Mouse (Mus musculus): Measurements from ENCODE around the gene Gm49711. TPM values are rescaled to one million over a fixed set of nuclear protein-coding genes. Genes with fewer than 3 reads are reported as not detected.

Gm49711 gene
- polyA plus RNA-seq, 1 experiment from 2014 or later, result 0.13 TPM

DNA sequence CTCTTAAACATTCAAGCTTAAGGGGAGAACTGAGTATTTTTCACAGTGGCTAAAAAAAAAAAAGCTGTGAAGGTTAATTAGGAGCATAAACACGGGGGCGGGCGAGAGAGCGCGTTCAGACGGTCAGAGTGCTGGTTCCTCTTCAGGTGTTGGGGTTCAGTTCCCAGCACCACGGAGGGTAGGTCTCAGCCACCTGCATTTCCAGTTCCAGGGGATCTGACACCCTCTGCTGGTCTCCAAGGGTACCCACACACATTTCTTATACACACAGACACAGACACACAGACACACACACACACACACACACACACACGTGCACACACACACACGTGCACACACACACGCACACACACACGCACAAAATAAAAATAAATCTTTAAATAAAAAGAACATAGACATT is 18.1 kb upstream of the Gm49711 start:
- H3K4me3 ChIP-seq (replicated peaks; ENCODE audit: low read depth, low read length), result no peak overlapping the region
- H3K9ac ChIP-seq (ENCODE audit: low read depth, low read length), result no peak overlapping the region
- no peaks in the 10 kb centered on the region for H3K27me3 ChIP-seq (ENCODE audit: insufficient read depth, low read length)
- DNase-seq (ENCODE audit: low spot score) (no peak), ATAC-seq (replicated peaks; ENCODE audit: low FRiP score, low read depth) (no peak)
- no peaks in the 10 kb centered on the region for H3K9me3 ChIP-seq (replicated peaks; ENCODE audit: low read length)
- H3K27ac ChIP-seq, result no peak overlapping the region
- WGBS, result 91% methylated on average over 11 of the region's 11 CpGs
- no peaks in the 10 kb centered on the region for H3K4me1 ChIP-seq (replicated peaks; ENCODE audit: insufficient read depth, low read length)
- H3K36me3 ChIP-seq (ENCODE audit: insufficient read depth, low read length), result no peaks in the 10 kb centered on the region
- no peak overlapping the region for H3K4me2 ChIP-seq (ENCODE audit: low read length)
- peak; percentile 11; the same call in 1 of the 2 replicates for TF ChIP-seq CTCF (IDR thresholded peaks at IDR 0.05; ENCODE audit: low read depth)

DNA sequence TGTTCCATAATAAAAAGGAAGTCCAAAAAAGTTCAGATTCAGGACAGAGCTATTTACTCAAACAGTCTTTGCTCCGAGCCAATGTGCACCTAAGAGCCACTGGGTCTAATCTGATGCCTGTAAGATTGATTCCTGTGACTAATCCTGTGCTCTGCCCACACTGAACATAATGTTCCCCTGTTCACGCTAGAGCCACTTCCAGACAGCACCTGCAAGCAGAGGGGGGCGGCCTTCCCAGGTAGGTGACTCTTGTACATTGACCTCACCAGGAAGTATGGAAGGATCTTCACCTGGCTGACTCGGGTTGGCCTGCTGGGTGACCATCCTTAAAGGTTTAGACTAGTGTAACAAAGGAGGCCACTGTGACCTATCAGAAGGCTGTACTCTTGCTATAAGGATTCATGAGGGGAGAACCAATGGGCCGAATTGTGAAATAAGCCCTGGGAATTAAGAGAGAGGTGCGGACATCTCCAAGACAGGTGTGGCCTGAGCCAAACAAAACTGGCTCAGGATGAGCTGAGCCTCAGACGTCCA is 6.3 kb upstream of the Gm49711 start:
- Histone ChIP-seq H3K36me3 (ENCODE audit: insufficient read depth, low read length) (no peaks in the 10 kb centered on the region), H3K9me3 (replicated peaks; ENCODE audit: low read length) (no peaks in the 10 kb centered on the region; the same call in 1 of the 2 replicates), H3K4me3 (replicated peaks; ENCODE audit: low read depth, low read length) (no peak overlapping the region), H3K27ac (no peak overlapping the region), H3K9ac (ENCODE audit: low read depth, low read length) (no peak overlapping the region), H3K27me3 (ENCODE audit: insufficient read depth, low read length) (no peaks in the 10 kb centered on the region), H3K4me2 (ENCODE audit: low read length) (no peak overlapping the region), H3K4me1 (replicated peaks; ENCODE audit: insufficient read depth, low read length) (no peaks in the 10 kb centered on the region)
- ATAC-seq (replicated peaks; ENCODE audit: low FRiP score, low read depth) (peak; percentile 46; the same call in 1 of the 2 replicates), DNase-seq (ENCODE audit: low spot score) (no peak)
- no peak for TF ChIP-seq CTCF (IDR thresholded peaks at IDR 0.05; ENCODE audit: low read depth)
- 78% methylated on average over 7 of the region's 7 CpGs for WGBS

DNA sequence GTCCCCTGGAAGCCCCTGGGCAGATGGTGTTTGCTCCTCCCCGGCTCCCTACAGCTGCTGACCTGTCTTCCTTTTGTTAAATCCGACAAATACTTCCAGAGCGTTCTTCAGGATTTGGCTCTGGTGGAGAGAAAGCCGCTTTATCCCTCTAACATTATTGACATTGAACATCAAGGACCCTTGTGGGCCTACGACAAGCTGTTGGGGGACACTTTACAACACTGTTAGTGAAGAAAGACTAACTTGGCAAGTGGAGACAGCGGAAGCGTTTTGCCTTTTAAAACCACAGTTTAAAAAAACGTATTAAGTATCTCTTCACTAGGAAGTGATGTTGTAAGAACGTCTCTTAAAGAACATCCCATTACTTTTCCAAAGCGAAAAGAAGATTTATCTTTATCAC is 5.5 kb upstream of the Gm49711 start:
- ATAC-seq (replicated peaks; ENCODE audit: low FRiP score, low read depth), result no peak

DNA sequence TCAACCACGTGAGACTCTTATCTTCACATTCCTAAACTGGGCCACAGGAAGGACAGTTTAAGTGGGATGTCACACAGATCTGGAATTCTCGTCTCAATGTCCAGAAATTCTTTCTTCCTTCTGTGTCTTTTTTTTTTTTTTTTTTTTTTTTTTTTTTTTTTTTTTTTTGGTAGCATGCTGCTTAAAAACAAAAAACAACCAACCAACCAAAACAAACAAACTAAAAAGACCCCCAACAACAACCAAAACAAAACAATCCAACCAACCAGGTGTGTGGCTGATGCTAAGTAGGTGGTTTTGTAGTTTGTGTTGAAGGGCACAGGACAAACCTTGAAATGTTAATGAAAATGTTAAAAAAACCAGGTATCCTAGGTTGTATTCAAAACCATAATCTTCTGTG is 1.4 kb upstream of the Gm49711 start:
- WGBS, result 42% methylated on average over 2 of the region's 2 CpGs
- Histone ChIP-seq H3K4me1 (replicated peaks; ENCODE audit: insufficient read depth, low read length) (peaks cover 12% of the 10 kb centered on the region; the same call in 1 of the 2 replicates), H3K4me3 (replicated peaks; ENCODE audit: low read depth, low read length) (no peak overlapping the region), H3K9ac (ENCODE audit: low read depth, low read length) (no peak overlapping the region), H3K27me3 (ENCODE audit: insufficient read depth, low read length) (no peaks in the 10 kb centered on the region), H3K9me3 (replicated peaks; ENCODE audit: low read length) (no peaks in the 10 kb centered on the region; the same call in 1 of the 2 replicates), H3K36me3 (ENCODE audit: insufficient read depth, low read length) (peaks cover 5% of the 10 kb centered on the region; the same call in 1 of the 2 replicates), H3K4me2 (ENCODE audit: low read length) (peak overlapping the region; percentile 72; the same call in 1 of the 2 replicates), H3K27ac (no peak overlapping the region)
- no peak for ATAC-seq (replicated peaks; ENCODE audit: low FRiP score, low read depth)
- DNase-seq (ENCODE audit: low spot score), result no peak
- no peak for TF ChIP-seq CTCF (IDR thresholded peaks at IDR 0.05; ENCODE audit: low read depth)

More for the DNA sequence above, 5.5 kb upstream of the Gm49711 start:
- DNase-seq (ENCODE audit: low spot score), result no peak
- Histone ChIP-seq H3K4me3 (replicated peaks; ENCODE audit: low read depth, low read length) (no peak overlapping the region), H3K27ac (no peak overlapping the region), H3K9me3 (replicated peaks; ENCODE audit: low read length) (no peaks in the 10 kb centered on the region; the same call in 1 of the 2 replicates), H3K4me2 (ENCODE audit: low read length) (no peak overlapping the region), H3K36me3 (ENCODE audit: insufficient read depth, low read length) (no peaks in the 10 kb centered on the region), H3K27me3 (ENCODE audit: insufficient read depth, low read length) (no peaks in the 10 kb centered on the region), H3K9ac (ENCODE audit: low read depth, low read length) (no peak overlapping the region), H3K4me1 (replicated peaks; ENCODE audit: insufficient read depth, low read length) (no peaks in the 10 kb centered on the region)
- no peak for TF ChIP-seq CTCF (IDR thresholded peaks at IDR 0.05; ENCODE audit: low read depth)
- WGBS, result 73% methylated on average over 10 of the region's 10 CpGs

DNA sequence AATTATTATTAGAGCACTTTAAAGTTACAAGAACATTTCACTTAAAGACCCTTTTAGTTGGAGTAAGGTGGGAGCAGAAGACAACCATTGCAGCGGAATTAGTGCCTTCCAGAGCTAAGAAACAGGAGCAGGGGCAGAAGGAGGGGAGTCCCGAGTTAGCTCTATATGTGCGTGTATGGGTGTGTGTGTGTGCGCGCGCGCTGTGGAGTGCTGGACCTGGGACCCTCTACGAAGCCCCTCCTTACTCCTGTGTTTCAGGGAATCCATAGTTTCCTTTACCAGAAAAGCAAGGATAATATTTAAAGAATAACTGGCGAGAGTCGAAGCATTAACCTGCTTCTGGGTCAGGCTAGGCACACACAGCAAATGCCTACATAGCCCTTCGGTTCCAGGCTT is 662 bp upstream of the Gm49711 start:
- 3% methylated on average over 11 of the region's 11 CpGs for WGBS

DNA sequence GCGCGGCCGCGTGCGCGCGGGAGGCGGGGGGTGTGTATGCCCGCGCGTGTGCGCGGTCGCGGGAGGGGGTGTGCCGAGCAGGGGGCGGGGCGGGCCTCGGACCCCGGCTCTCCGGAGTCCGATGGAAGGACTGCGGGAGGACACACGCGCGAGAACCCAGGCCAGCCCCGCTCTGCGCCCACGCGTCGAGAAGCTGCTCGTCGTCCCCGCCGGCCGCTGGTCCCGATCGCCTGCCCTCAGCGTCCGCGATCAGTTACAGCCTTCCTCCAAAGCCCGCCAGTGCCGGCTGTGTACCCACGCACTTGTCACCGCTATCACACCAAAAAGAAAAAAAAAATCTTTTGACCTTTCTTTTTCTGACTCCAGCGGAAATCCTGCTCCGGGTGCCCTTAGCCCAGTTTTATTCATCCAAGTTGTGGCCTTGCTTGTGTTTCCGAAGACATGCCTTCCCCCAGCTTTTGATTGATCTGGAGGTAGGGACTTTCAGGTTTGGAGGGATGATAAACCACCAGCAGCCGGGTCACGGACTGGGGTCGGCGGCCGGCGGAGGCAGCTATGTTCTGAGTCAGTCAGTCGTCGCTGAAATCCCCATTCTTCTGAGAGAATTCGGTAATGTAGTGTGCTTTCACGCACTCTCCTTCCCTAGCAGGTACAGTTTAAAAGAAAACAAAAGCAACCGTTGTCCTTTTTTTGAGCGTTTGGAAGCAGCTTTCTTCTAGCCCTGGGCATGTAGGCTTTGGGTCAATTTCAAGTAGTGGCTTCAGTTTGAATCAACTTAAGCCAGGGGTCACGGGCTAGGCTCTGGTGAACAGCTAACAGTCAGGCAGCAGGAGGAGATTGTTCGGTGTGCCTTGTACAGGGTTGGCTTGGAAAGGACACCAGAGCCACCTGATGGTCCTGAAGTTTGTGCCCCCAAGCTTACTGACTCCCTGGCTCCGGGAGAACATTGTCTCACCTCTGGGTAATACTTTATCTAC is 816 bp downstream of the Gm49711 start:
- H3K36me3 ChIP-seq (ENCODE audit: insufficient read depth, low read length), result peaks cover 17% of the 10 kb centered on the region; the same call in 1 of the 2 replicates
- H3K9ac ChIP-seq (ENCODE audit: low read depth, low read length), result peak overlapping the region; percentile 81
- peak; percentile 15; the same call in 1 of the 2 replicates for ATAC-seq (replicated peaks; ENCODE audit: low FRiP score, low read depth)
- peak overlapping the region; percentile 92 for H3K4me3 ChIP-seq (replicated peaks; ENCODE audit: low read depth, low read length)
- H3K9me3 ChIP-seq (replicated peaks; ENCODE audit: low read length), result no peaks in the 10 kb centered on the region; the same call in 1 of the 2 replicates
- peak; percentile 32 for DNase-seq (ENCODE audit: low spot score)
- no peaks in the 10 kb centered on the region for H3K27me3 ChIP-seq (ENCODE audit: insufficient read depth, low read length)
- 1% methylated on average over 41 of the region's 63 CpGs for WGBS
- peaks cover 12% of the 10 kb centered on the region; the same call in 1 of the 2 replicates for H3K4me1 ChIP-seq (replicated peaks; ENCODE audit: insufficient read depth, low read length)
- TF ChIP-seq CTCF (IDR thresholded peaks at IDR 0.05; ENCODE audit: low read depth), result no peak; the same call in 1 of the 2 replicates
- peak overlapping the region; percentile 72 for H3K4me2 ChIP-seq (ENCODE audit: low read length)
- peak overlapping the region; percentile 77 for H3K27ac ChIP-seq

More for the DNA sequence above, 662 bp upstream of the Gm49711 start:
- Histone ChIP-seq H3K4me3 (replicated peaks; ENCODE audit: low read depth, low read length) (peak overlapping the region; percentile 92), H3K4me1 (replicated peaks; ENCODE audit: insufficient read depth, low read length) (peaks cover 12% of the 10 kb centered on the region; the same call in 1 of the 2 replicates), H3K36me3 (ENCODE audit: insufficient read depth, low read length) (peaks cover 5% of the 10 kb centered on the region; the same call in 1 of the 2 replicates), H3K27ac (peak overlapping the region; percentile 77), H3K4me2 (ENCODE audit: low read length) (peak overlapping the region; percentile 72), H3K27me3 (ENCODE audit: insufficient read depth, low read length) (no peaks in the 10 kb centered on the region), H3K9ac (ENCODE audit: low read depth, low read length) (peak overlapping the region; percentile 81), H3K9me3 (replicated peaks; ENCODE audit: low read length) (no peaks in the 10 kb centered on the region; the same call in 1 of the 2 replicates)
- DNase-seq (ENCODE audit: low spot score) (peak; percentile 41), ATAC-seq (replicated peaks; ENCODE audit: low FRiP score, low read depth) (no peak; the same call in 1 of the 2 replicates)
- no peak for TF ChIP-seq CTCF (IDR thresholded peaks at IDR 0.05; ENCODE audit: low read depth)
